Mouse (Mus musculus): ENCODE results near the gene Olfr1414.
A peak's percentile ranks its signal among the peaks of the same experiment; 100 is the strongest.
"Not testable (repeated sequence)": the region's sequence is repeated elsewhere in the genome, so short reads cannot be mapped to it uniquely, and the experiment has no call there.

The Olfr1414 gene

GRCm38 (mm10) chr1:92518561-92518960 is at the start of gene Olfr1414:
TSS of gene Olfr1414 (minus strand) at chr1:92518661.
- no peak for DNase-seq (ENCODE audit: low spot score in 2 of 2)

DNA sequence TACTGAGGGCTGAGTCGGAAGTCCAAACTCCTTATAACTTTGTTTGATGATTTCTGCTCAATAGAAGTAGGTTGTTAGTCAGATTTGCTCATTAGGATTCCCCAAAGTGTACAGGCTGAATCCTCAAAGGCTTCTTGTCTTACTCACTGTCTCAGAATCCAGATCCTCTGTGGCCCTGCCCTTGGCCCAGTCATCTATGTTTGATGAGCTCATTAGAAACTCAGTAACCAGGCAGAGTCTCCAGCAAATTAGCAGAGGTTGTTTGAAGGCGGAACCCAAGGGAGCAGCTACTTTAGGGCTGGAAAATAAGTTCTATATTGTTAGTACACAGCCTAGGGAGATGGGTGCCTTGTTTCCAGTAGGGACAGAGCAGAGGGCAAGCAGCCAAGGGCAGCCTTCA is 27.5 kb upstream of the Olfr1414 start:
- DNase-seq (ENCODE audit: low spot score in 2 of 2) = no peak

GRCm38 (mm10) chr1:92539071-92539470 is 20.6 kb upstream of the Olfr1414 start:
- DNase-seq (ENCODE audit: low spot score in 2 of 2) = no peak

GRCm38 (mm10) chr1:92536972-92537371 is 18.5 kb upstream of the Olfr1414 start:
- DNase-seq (ENCODE audit: low spot score in 2 of 2) = no peak

GRCm38 (mm10) chr1:92523764-92524163 is 5.3 kb upstream of the Olfr1414 start:
- DNase-seq (ENCODE audit: low spot score in 2 of 2) = no peak

DNA sequence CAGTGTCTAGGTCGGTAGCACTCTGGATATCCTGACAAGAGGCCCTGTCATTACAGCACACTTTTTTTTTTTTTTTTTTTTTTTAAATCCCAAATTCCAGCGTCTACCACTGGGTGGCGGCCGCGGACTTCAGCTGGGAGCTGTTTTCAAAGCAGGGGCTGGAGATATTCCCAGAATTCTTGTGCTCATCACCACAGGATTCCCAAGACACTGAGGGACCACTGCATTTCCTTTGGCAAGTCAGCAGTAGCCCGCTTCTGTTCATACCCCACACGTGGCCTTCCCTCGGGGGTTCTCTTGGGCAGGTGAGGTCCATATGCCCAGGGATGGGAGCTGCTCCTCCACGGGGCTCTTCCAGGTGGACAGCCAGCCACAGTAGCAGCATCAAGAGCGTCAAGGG is 2.9 kb upstream of the Olfr1414 start:
- no peak for DNase-seq (ENCODE audit: low spot score in 2 of 2)

DNA sequence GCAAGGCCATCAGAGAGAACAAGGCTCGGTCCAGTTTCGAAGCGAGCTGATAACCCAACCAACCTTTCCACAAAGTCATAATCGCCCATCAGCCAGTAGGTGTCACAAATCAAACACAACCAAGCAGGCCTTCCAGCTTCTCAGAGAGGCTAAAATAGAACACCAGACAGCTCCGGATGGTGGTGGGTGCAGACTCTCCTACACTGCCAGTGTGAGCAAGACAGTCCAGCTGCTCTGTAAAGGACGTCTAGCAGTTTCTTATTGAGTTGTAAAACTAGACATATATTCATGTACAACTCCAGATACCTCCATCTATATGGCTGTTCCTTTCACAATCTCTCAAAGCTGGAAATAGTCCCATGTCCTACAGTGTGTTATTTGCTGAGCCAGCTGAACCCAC is 585 bp upstream of the Olfr1414 start:
- DNase-seq (ENCODE audit: low spot score in 2 of 2) = peak; percentile 56 to 75

- no peak for DNase-seq (ENCODE audit: low spot score in 2 of 2)
Measured at GRCm38 (mm10) chr1:92515390-92515789, 3.1 kb downstream of the Olfr1414 start.

DNA sequence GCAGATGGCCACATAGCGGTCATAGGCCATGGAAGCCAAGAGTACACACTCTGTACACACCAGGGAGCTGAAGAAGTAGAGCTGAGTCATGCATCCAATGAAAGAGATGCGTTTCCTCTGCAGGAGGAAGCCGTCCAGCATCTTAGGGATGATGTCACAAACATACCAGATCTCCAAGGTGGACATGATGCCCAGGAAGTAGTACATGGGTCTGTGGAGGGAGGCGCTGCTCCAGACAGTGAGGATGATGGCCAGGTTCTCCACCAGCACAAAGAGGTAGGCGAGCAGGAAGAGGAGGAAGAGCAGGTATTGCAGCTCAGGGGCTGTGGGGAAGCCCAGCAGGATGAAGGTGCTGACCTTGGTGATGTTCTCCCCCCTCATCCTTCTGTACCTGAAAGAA is 6.8 kb downstream of the Olfr1414 start:
- not testable (repeated sequence) for DNase-seq (ENCODE audit: low spot score in 2 of 2)

GRCm38 (mm10) chr1:92496001-92496400 is 22.5 kb downstream of the Olfr1414 start, which contains the start of gene Olfr1415:
TSS of gene Olfr1415 (minus strand) at chr1:92496101.
- no peak for DNase-seq (ENCODE audit: low spot score in 2 of 2)

DNA sequence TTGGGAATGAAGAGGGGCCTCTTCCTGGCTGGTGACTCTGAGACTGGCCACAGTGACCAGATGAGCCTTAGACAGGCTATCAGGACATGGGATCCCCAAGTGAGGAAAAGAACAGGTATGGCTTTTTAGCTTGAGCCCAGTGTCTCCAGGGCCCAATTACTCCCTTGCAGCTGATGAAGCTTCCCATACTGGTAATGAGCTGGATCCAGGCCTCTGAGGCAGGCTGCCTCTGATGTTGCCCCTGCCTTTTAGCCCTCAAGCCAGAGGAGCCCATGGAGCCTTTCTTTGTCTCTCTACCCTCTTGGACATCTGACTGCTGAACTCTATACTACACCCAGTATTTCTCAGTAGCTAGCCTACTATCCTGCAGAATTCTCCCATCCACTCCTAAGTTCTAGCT is 33.4 kb downstream of the Olfr1414 start, which contains the start of gene Olfr1416:
Olfr1416 (minus strand) TSS at position 101 of the 400 bp plus-strand sequence.
- no peak for DNase-seq (ENCODE audit: low spot score in 2 of 2)

DNA sequence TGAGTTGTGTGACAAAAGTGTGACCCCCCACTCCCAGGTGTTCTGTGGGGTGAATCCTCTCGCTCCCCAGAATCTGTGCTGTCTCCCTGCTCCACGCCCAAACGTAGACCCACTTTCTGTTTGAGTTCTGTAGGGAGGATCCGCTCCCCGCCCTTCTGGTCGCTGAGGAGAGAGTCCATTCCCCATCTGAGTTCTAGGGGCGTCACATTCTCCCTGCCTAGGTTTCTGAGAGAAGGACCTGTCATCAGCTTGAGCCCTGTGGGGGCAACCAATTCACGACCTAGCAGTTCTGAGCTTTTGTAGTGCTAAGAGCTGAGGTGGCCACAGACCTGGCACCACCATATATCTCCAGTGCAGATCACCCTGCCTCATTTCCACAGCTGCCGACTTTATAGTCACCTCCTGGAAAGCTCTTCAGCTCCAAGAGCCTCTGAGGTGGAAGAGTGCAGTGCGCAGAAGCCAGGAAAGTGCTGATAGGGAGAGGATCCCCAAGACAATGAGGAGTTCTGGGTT is 44.3 kb downstream of the Olfr1414 start:
- no peak for DNase-seq (ENCODE audit: low spot score in 2 of 2)

GRCm38 (mm10) chr1:92473165-92474041 is 45.1 kb downstream of the Olfr1414 start, which contains the start of gene Ndufa10:
TSS of gene Ndufa10 (minus strand) at chr1:92473860.
- peak; percentile 80 to 88 for DNase-seq (ENCODE audit: low spot score in 2 of 2)

GRCm38 (mm10) chr1:92468891-92469290 is 49.6 kb downstream of the Olfr1414 start:
- no peak for DNase-seq (ENCODE audit: low spot score in 2 of 2)

- no peak for DNase-seq (ENCODE audit: low spot score in 2 of 2)
Measured at GRCm38 (mm10) chr1:92458416-92458815, 60.0 kb downstream of the Olfr1414 start.

DNA sequence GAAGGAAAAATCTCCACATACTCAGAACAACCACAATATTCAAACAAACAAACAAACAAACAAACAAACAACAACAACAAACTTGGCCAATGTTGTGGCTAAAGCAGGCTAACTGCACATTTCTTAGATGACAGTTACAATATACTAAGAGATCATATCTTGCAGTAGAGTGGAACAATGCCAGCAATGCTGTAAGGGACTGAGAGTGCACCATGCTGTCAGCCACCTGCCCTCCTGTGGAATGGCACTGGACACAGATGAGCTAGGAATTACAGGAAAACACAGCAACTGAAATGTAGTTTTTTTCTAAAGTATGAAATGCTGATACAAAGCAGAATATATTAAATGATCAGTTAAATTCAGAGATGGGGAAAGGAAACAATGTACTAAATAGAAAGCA is 60.7 kb downstream of the Olfr1414 start:
- DNase-seq (ENCODE audit: low spot score in 2 of 2) = no peak
